ENCODE assay signal across 9 mouse cellular contexts in the genomic region with DNA sequence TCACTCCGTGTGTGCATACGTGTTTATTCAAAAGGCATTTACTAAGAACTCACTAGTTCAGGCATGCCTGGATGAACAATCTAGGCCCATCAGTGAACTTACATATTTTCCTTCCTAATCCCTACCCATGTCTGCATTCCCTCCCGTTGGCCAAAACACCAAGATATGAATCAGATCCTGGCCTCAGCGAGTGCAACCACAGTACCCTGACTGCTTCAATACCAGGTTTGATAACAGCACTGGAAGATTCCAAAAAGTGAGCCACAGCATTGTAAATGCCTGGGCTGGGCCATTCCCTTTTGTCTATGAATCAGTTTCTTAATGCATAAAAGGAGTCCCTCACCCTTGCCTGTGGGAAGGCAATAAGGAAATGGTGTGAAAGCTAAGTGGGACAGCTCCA. TPM values are rescaled to one million over a fixed set of nuclear protein-coding genes. Genes with fewer than 3 reads are reported as not detected.
DNase-seq lines count a peak whose midpoint lies in the region; ATAC-seq and TF ChIP-seq lines count a peak whose summit lies in the region.
"Had no signal": no experiment of that assay in that cellular context is flagged by ENCODE, and none has a peak within 500 bp of the region (broad histone marks: within the 10 kb centered on the region; RNA-seq: fewer than 3 reads in every experiment).

No protein-coding gene starts in this region.

- no peaks in the 10 kb centered on the region for H3K36me3 ChIP-seq in testis, adult 2 months (ENCODE audit: control insufficient read depth, insufficient read depth, low read length)
- H3K36me3 ChIP-seq in limb, embryonic 15.5 days, result no peaks in the 10 kb centered on the region
- H3K36me3 ChIP-seq in stomach, postnatal 0 days (ENCODE audit: control insufficient read depth, insufficient read depth, low read length), result no peaks in the 10 kb centered on the region

- no peaks in the 10 kb centered on the region for H3K27me3 ChIP-seq in testis, adult 2 months (ENCODE audit: control insufficient read depth, insufficient read depth, low read length)
- peaks cover 32% of the 10 kb centered on the region for H3K27me3 ChIP-seq in limb, embryonic 15.5 days
- H3K27me3 ChIP-seq in stomach, postnatal 0 days (ENCODE audit: control insufficient read depth, insufficient read depth, low read length), result no peaks in the 10 kb centered on the region

- H3K4me2 ChIP-seq in limb, embryonic 15.5 days, result peak overlapping the region; percentile 93
- H3K4me2 ChIP-seq in stomach, postnatal 0 days (replicated peaks; ENCODE audit: low read depth), result peak overlapping the region; percentile 93

- no peak for TF ChIP-seq POLR2A in testis, adult 2 months (IDR thresholded peaks at IDR 0.05; ENCODE audit: control insufficient read depth, low read depth, low read length)

- no peak overlapping the region for H3K9ac ChIP-seq in limb, embryonic 15.5 days
- peak overlapping the region; percentile 73 for H3K9ac ChIP-seq in stomach, postnatal 0 days (ENCODE audit: low read length)

- no peaks in the 10 kb centered on the region for H3K9me3 ChIP-seq in limb, embryonic 15.5 days
- H3K9me3 ChIP-seq in stomach, postnatal 0 days (ENCODE audit: control insufficient read depth, low read length), result no peaks in the 10 kb centered on the region

- ATAC-seq in limb, embryonic 15.5 days (ENCODE audit: insufficient number of reproducible peaks, low FRiP score, low TSS enrichment, low read depth), result no peak
- peak; percentile 0; the same call in 1 of the 2 replicates for ATAC-seq in stomach, postnatal 0 days (ENCODE audit: low FRiP score, low TSS enrichment)
- no peak for ATAC-seq in CD4-positive, CD25-positive, alpha-beta regulatory T cell, adult 4 months

- TF ChIP-seq CTCF in testis, adult 2 months (IDR thresholded peaks at IDR 0.05; ENCODE audit: control insufficient read depth, insufficient read depth, insufficient replicate concordance, low read depth, low read length), result no peak
- no peak for TF ChIP-seq CTCF in stomach, postnatal 0 days (IDR thresholded peaks at IDR 0.05; ENCODE audit: low read depth)

- H3K4me1 ChIP-seq in testis, adult 2 months (ENCODE audit: control insufficient read depth, insufficient read depth, low read length), result peaks cover 10% of the 10 kb centered on the region
- H3K4me1 ChIP-seq in limb, embryonic 15.5 days, result peaks cover 8% of the 10 kb centered on the region
- H3K4me1 ChIP-seq in stomach, postnatal 0 days (replicated peaks; ENCODE audit: control insufficient read depth, insufficient read depth), result no peaks in the 10 kb centered on the region

- DNase-seq in cerebellum, adult 9-10 months, result peak; percentile 33
- DNase-seq in cerebellum, adult 11-12 months, result no peak
- DNase-seq in testis, postnatal 10 days (ENCODE audit: low spot score), result no peak
- no peak for DNase-seq in stomach, postnatal 0 days (ENCODE audit: low spot score)
- no peak for DNase-seq in retina, postnatal 1 day
- DNase-seq: cerebellum, adult 8-10 months had no signal

- 48% methylated on average over 4 of the region's 4 CpGs for WGBS in limb, embryonic 15.5 days
- 17% methylated on average over 4 of the region's 4 CpGs for WGBS in stomach, postnatal 0 days

- no peak overlapping the region for H3K27ac ChIP-seq in testis, adult 2 months (ENCODE audit: control insufficient read depth, insufficient read depth, low read depth, low read length)
- no peak overlapping the region for H3K27ac ChIP-seq in limb, embryonic 15.5 days
- H3K27ac ChIP-seq in stomach, postnatal 0 days (replicated peaks), result peak overlapping the region; percentile 41

- peak overlapping the region; percentile 94; the same call in 1 of the 2 replicates for H3K4me3 ChIP-seq in testis, adult 2 months (ENCODE audit: control insufficient read depth, low read depth, low read length)
- H3K4me3 ChIP-seq in limb, embryonic 15.5 days, result peak overlapping the region; percentile 73
- peak overlapping the region; percentile 71 for H3K4me3 ChIP-seq in stomach, postnatal 0 days (ENCODE audit: low read depth, low read length)

- TF ChIP-seq EP300 in stomach, postnatal 0 days (optimal IDR thresholded peaks at IDR 0.05), result no peak

RNA-seq across cellular contexts. Expression of gene Tbc1d2, which starts 0.8 kb away (rescaled TPM):
- polyA plus RNA-seq in testis, adult 2 months (2012; rRNA removed), result 6.9 and 10.7 TPM in 2 replicates
- 1.8 and 2.5 TPM in 2 replicates for polyA plus RNA-seq in limb, embryonic 15.5 days (2015; fragmentation: Nextera tagmentation; extraction: Ambion mirVana)
- 2.7 and 3.4 TPM in 2 replicates for polyA plus RNA-seq in stomach, postnatal 0 days (2015; fragmentation: Nextera tagmentation; extraction: Ambion mirVana)
- polyA plus RNA-seq in CD4-positive, CD25-positive, alpha-beta regulatory T cell, adult 4 months (2017; shearing (Covaris generic)), result under 1 TPM; 0.18 to 0.58 TPM

RNA-seq across cellular contexts. Expression of gene Coro2a, which starts 47.2 kb away (rescaled TPM):
- polyA plus RNA-seq in testis, adult 2 months (2012; rRNA removed), result 139 and 175 TPM in 2 replicates
- 3.2 and 3.5 TPM in 2 replicates for polyA plus RNA-seq in limb, embryonic 15.5 days (2015; fragmentation: Nextera tagmentation; extraction: Ambion mirVana)
- 16.7 and 17.2 TPM in 2 replicates for polyA plus RNA-seq in stomach, postnatal 0 days (2015; fragmentation: Nextera tagmentation; extraction: Ambion mirVana)
- 100 to 1,000 TPM; 104 to 110 TPM for polyA plus RNA-seq in CD4-positive, CD25-positive, alpha-beta regulatory T cell, adult 4 months (2017; shearing (Covaris generic))
